Mouse (Mus musculus) kidney, adult 18-20 months (tissue): Measurements from ENCODE around the gene Olfr1224-ps1.
"Not testable (repeated sequence)": the region's sequence is repeated elsewhere in the genome, so short reads cannot be mapped to it uniquely, and the experiment has no call there.

Experiments
- DNase-seq: peaks from one replicate; pipeline ENCODE4 v3.0.0; 2021

The Olfr1224-ps1 gene

DNA sequence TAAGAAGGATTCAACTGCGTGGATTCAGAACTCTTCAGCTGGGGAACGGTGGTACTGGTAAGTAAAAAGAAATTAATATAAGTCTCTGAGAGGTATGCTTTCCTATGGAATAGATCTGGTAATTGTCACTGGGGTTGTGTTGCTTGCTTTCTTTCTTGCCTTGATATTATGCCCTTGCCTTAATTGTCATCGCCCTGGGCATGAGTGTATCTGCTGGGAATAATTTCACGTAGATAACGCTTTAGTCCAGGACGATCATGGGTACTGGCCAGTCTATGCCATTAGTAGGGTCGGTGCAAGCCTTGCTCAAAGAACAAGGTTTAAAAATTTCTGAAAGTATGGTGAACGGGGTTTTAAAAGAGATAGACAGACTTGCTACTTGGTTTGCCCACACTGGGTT is at the start of gene Olfr1224-ps1:
TSS of gene Olfr1224-ps1 (minus strand) at position 101 of the 400 bp plus-strand sequence.
- not testable (repeated sequence) for DNase-seq

DNA sequence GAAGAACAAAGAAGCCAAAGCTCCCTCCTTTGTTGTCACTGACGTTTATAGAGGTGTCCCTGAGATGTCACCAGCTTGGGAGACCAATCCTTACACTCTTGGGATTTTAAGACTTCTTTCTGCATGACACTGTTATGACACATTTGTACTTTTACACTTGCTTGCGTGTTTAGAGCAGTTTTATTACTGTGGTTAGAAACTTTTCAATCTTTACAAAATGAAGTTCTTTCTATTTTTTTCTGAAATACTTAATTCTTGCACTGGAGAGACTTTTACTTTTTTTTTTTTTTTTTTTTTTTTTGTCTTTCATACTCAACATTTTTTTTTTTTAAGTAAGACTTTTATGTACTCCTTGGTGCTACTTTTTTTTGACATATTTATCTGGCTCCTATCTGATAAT is 36.1 kb upstream of the Olfr1224-ps1 start, which contains the start of gene Olfr1226:
TSS of gene Olfr1226 (minus strand) at position 101 of the 400 bp plus-strand sequence.
- DNase-seq: no peak

DNA sequence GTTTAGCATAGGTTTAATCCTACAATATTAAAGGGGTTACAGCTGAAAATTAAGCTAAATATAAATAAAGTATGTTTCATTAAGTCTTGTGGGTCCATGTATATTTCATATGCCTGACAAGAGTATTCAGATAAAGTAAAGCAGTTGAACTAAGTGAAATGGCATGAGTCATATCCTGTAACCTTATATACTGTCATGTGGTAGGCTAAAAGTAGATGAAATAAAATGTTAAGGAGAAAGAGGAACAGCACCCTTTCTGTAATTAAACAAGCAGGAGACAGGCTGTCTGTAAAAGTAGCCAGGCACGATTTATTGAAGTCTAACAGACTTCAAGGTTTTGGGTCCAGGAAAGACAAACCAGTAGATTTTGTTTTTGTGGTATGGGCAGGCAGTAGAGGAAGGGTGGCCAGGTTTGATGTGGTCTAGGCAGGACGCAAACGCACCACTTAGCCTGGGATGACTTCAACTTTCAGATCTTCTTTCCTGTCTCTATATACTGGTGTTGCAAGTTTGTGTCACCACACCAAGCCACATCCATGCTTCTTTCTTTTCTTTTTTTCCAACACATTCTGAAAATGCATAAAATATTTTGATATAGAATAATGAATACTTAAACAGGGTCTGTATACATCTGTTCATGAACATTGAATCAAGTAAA is 32.6 kb upstream of the Olfr1224-ps1 start:
- DNase-seq: no peak

DNA sequence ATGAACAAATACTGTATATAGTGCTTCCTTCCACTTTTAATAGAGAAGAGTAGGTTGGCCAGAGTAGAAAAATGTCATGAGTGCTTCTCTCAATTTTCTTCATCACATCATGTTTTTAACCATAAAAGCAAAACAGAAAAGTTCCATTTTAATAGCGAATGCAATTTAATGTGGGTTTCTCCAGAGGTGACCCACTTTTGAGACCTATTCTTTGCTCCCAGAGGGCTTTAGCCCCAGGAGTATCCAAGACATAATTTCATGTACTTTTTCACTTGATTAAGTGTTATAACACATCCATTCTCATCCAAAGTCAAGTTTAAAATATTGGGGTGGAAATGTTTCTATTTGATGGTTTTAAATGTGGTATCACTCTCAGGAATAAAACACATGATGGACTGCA is 10.7 kb upstream of the Olfr1224-ps1 start, which contains the start of gene Olfr1225:
TSS of gene Olfr1225 (minus strand) at position 101 of the 400 bp plus-strand sequence.
- no peak for DNase-seq

DNA sequence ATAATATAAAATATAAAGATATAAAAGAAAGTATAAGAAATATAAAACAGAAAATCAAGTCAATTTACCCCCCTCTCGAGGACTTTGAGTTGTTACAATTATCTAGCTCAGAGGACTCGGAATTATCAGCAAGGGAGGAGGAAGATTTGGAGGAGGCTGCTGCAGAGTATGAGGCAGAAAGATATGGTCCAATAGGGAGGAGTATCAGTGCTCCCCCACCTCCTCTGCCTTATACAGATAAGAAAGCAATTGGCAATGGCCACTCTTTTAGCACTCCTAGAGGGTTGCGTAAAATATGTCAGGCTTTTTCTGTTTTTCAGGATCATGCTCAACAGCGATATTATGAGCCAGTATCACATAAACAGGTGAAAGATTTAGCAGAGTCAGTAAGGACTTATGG is 820 bp upstream of the Olfr1224-ps1 start:
- DNase-seq: not testable (repeated sequence)

DNA sequence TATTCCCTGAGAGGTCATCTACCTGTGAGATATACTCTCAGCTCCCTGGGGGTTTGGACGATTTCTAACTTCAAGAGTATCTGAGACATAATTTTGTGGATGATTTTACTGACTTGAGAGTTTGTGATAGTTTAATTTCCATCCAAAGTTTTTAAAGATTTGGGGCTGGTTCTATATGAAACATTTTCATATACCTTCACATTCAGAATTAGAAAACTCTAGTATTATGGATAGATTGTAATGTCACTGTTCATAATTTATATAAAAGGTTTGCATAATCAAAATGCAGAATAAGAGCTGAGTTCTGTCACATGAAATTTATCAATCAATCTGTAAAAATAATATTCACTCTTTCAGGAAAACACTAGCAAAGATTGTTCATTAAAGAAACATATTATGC is 12.4 kb downstream of the Olfr1224-ps1 start, which contains the start of gene Olfr1223:
TSS of gene Olfr1223 (minus strand) at position 101 of the 400 bp plus-strand sequence.
- DNase-seq: no peak

DNA sequence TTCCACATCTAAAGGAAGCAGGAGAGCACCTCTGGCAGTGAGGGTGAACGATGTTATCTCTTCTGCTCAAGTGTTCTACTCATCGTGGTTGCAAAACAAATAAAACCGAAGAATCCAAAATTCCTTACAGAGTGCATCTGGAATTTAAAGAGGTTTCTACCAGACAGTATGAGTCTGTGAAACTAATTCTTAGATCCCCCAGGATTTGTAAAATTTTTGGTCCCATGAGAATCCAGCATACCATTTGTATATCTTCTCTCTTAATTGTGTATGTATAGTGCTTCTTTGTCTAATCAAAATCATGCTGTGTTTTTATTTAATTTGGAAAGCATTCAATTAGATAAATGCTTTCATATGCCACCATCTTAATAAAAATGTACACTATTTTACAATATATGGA is 30.9 kb downstream of the Olfr1224-ps1 start, which contains the start of gene Olfr1222:
TSS of gene Olfr1222 (minus strand) at position 101 of the 400 bp plus-strand sequence.
- DNase-seq: no peak

DNA sequence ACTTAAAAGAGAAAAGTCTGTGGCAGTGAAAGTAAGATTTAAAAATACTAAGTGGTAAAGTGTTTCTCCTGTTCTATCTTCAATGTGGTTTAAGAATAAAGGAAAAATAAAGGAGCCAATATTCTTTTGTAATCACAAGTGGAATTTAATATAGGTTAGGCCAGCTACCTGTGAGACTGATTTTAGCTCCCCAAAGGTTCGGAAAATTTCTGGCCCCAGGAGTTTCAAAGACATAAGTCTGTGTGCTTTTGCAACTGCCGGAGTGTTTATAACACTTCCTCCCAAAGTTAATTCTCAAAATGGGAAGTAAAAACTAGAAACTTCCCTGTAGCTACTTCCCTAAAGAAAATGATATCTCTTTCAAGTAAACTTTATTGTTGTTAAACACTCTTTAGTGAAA is 46.7 kb downstream of the Olfr1224-ps1 start, which contains the start of gene Olfr1221:
TSS of gene Olfr1221 (minus strand) at position 101 of the 400 bp plus-strand sequence.
- no peak for DNase-seq

DNA sequence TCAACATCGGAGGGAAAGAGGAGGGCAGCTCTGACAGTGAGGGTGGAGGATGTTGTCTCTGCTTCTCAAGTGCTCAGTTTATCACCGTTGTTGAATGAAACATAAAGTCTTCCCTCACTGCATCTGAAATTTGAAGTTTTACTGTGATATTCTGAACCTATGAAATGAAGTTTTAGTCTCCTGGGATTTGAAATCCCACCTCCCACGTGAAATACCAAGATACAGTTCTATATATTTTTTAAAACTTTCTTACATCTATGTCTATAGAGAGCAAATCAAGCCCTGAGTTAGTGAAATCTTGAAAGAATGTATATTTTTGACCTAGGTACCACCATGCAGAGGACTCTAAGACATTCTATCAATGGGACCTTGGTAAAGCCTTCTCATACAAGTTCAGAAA is 57.2 kb downstream of the Olfr1224-ps1 start, which contains the start of gene Olfr1220:
TSS of gene Olfr1220 (minus strand) at position 101 of the 400 bp plus-strand sequence.
- DNase-seq: no peak

DNA sequence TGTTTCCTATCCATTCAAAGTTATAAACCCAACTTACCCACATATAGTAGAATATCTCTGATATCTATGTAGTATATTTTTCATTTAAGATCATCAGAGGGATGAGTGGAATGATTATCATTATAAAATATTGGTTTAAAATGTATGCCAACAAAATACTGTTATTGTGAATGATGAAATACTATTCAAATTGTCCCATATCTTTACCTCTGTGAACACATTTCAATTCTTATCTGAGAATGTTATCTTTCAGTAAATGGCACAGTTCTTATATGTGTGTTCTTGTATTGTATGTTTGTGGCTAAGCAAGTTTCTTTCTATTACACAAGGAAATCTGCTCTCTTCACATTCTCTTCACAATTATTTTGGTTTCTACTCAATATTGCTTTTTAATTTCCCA is 58.2 kb downstream of the Olfr1224-ps1 start:
- no peak for DNase-seq
